Mouse (Mus musculus) kidney, adult 2 months (tissue): ENCODE data around the gene Rnd2. TPM values are rescaled to one million over a fixed set of nuclear protein-coding genes. Genes with fewer than 3 reads are reported as not detected.
A peak's percentile ranks its signal among the peaks of the same experiment; 100 is the strongest.
"Not testable (repeated sequence)": the region's sequence is repeated elsewhere in the genome, so short reads cannot be mapped to it uniquely, and the experiment has no call there.

Source experiments
- DNase-seq: peaks from one replicate; pipeline ENCODE4 v3.0.0; 2021
- H3K27ac ChIP-seq: fragments of 200-500 bp; 2 replicates; pipeline ENCODE4 v1.5.1; 2012; ENCODE audit warnings: low read depth, low read length, control low read depth, inconsistent platforms; ENCODE audit not compliant: insufficient read depth
- H3K27me3 ChIP-seq: fragments of 200-500 bp; replicated peaks from 2 replicates; pipeline ENCODE4 v1.6.1; 2012; ENCODE audit warnings: mild to moderate bottlenecking, moderate library complexity, low read length, inconsistent platforms; ENCODE audit not compliant: control insufficient read depth, insufficient read depth
- H3K36me3 ChIP-seq: fragments of 200-500 bp; 2 replicates; pipeline ENCODE4 v1.6.1; 2012; ENCODE audit warnings: mild to moderate bottlenecking, moderate library complexity, low read length, inconsistent platforms; ENCODE audit not compliant: control insufficient read depth, insufficient read depth
- H3K4me1 ChIP-seq: fragments of 200-500 bp; 2 replicates; pipeline ENCODE4 v1.6.1; 2011; ENCODE audit warnings: low read length; ENCODE audit not compliant: control insufficient read depth, insufficient read depth
- H3K4me3 ChIP-seq: fragments of 200-500 bp; 2 replicates; pipeline ENCODE4 v1.5.1; 2011; ENCODE audit warnings: mild to moderate bottlenecking, low read depth, low read length, control low read depth; ENCODE audit not compliant: insufficient read depth
- CTCF ChIP-seq: fragments of 200-500 bp; conservative IDR thresholded peaks from 2 replicates; pipeline ENCODE4 v1.5.1; 2011; ENCODE audit warnings: low read depth, mild to moderate bottlenecking, control low read depth, low read length, moderate library complexity, mixed read lengths; ENCODE audit not compliant: insufficient read depth, insufficient read length
- POLR2A ChIP-seq: fragments of 200-500 bp; IDR thresholded peaks from one replicate; pipeline ENCODE4 v1.6.1; 2011; ENCODE audit warnings: low read depth, low read length, control low read depth
- WGBS: fragments of 180-500 bp; shearing (Covaris S2); methylation state at CpG from one replicate; pipeline ENCODE4 v1.1.7; 2018; 5-methylcytosine and 5-hydroxymethylcytosine counted together
- polyA plus RNA-seq: library from polyadenylated mRNA; depleted of rRNA; stranded (reverse); fragments of >200 nt; gene quantifications from 2 replicates; pipeline ENCODE4 v1.2.3, GENCODE M21; 2012

The Rnd2 gene
- polyA plus RNA-seq, 1 experiment: 14.1 TPM

- H3K36me3 ChIP-seq: peaks cover 2% of the 10 kb centered on the region; the same call in 1 of the 2 replicates
- no peak overlapping the region for H3K27ac ChIP-seq
- no peaks in the 10 kb centered on the region for H3K27me3 ChIP-seq
- no peak for DNase-seq
- no peaks in the 10 kb centered on the region for H3K4me1 ChIP-seq
- H3K4me3 ChIP-seq: no peak overlapping the region
- TF ChIP-seq CTCF (no peak), POLR2A (no peak)
- whole genome bisulfite sequencing: 84% methylated on average over 4 of the region's 4 CpGs
These were observed 29.0 kb upstream of the Rnd2 start for GRCm38 (mm10) chr11:101435831-101436230.

DNA sequence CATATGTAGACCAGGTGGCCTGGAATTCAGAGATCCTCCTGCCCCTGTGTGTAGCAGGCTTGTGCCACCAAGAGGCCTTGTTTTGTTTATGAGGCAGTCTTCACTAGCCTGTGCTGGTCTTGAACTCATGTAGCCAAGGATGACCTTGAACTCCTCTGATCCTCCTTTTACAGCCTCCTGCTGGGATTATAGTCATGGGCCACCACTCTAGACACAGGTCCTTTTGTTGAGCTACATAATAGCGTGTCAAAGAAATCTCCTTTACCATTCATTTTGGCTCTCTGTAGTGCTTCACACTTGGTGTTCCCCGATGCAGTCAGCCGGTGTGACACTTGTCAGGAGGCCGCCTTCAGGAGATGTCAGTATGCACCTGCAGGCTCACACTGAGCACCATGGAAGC, 27.9 kb upstream of the Rnd2 start:
- no peak overlapping the region for H3K27ac ChIP-seq
- H3K4me3 ChIP-seq: no peak overlapping the region
- TF ChIP-seq POLR2A: no peak
- TF ChIP-seq CTCF: no peak
- no peaks in the 10 kb centered on the region for H3K27me3 ChIP-seq
- peaks cover 2% of the 10 kb centered on the region; the same call in 1 of the 2 replicates for H3K36me3 ChIP-seq
- H3K4me1 ChIP-seq: no peaks in the 10 kb centered on the region
- WGBS: 93% methylated on average over 4 of the region's 4 CpGs
- no peak for DNase-seq

GRCm38 (mm10) chr11:101438006-101438405, 26.8 kb upstream of the Rnd2 start:
- not testable (repeated sequence) for H3K27me3 ChIP-seq, H3K4me1 ChIP-seq, H3K4me3 ChIP-seq, H3K36me3 ChIP-seq, DNase-seq, H3K27ac ChIP-seq
- 45% methylated on average over 3 of the region's 3 CpGs for WGBS

GRCm38 (mm10) chr11:101441450-101442126, 23.2 kb upstream of the Rnd2 start:
- DNase-seq, H3K36me3 ChIP-seq, H3K27ac ChIP-seq, H3K4me1 ChIP-seq, H3K27me3 ChIP-seq: not testable (repeated sequence)
- WGBS: 33% methylated on average over 15 of the region's 15 CpGs
- peak overlapping the region; percentile 30 for H3K4me3 ChIP-seq

DNA sequence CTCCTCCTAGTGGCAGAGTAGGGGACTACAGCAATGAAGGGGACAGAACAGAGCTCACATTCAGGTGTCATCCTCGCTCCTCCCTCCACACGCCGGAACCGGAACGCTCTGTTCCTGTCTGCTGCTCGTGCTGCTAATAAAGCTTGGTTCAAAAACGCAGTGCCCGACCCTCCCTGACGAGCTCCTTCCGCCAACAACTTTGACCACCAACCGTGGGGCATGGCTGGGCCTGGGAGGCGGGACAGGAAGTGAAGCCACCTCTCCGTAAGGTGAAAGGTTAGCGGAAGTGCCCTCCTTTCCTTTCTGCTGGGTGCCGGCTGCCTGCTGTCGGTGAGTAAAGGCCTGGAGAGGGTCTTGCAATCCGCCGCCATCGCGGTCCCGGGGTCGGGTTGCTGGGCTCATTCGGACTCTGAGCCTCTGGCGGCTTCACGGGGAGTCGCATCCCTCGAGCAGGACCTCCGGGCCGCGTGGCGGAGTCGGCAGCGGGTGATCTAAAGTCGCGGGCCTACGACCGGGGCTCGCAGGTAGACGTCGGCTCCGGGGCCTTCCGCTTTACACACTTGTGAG, 22.6 kb upstream of the Rnd2 start, which contains the start of gene Rpl27:
Rpl27 (plus strand) TSS at position 172 of the 567 bp plus-strand sequence.
- TF ChIP-seq POLR2A: peak; percentile 74
- peak; percentile 80 for TF ChIP-seq CTCF
- WGBS: under 1% methylated on average over 42 of the region's 42 CpGs
- H3K4me1 ChIP-seq: no peaks in the 10 kb centered on the region; the same call in 1 of the 2 replicates
- no peaks in the 10 kb centered on the region for H3K27me3 ChIP-seq
- peaks cover 3% of the 10 kb centered on the region for H3K36me3 ChIP-seq
- peak; percentile 99 for DNase-seq
- H3K4me3 ChIP-seq: peak within 1 kb of the TSS; percentile 81
- peak within 1 kb of the TSS; percentile 55 for H3K27ac ChIP-seq

DNA sequence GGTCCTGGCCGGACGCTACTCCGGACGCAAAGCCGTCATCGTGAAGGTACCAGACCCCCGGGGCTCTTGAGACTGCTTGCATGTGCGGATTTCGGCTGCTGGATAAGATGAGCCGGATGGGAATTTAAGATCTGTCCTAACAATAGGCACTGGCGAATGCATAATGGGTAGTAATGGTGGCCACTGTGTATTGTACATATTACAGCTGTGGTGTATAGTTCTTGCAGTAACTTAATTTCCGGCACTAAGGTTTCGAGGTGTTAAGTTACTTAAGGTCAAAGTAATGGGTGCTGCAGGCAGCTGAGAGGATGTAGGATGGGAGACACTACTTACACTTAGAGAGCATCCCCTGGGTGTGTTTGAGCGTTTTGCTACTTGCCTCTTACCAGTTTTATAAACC, 22.0 kb upstream of the Rnd2 start:
- no peak for DNase-seq
- H3K27me3 ChIP-seq: no peaks in the 10 kb centered on the region
- TF ChIP-seq POLR2A: no peak
- TF ChIP-seq CTCF: no peak
- peaks cover 3% of the 10 kb centered on the region for H3K36me3 ChIP-seq
- H3K27ac ChIP-seq: peak overlapping the region; percentile 55; the same call in 1 of the 2 replicates
- peak overlapping the region; percentile 81 for H3K4me3 ChIP-seq
- no peaks in the 10 kb centered on the region; the same call in 1 of the 2 replicates for H3K4me1 ChIP-seq
- under 1% methylated on average over 14 of the region's 14 CpGs for WGBS

DNA sequence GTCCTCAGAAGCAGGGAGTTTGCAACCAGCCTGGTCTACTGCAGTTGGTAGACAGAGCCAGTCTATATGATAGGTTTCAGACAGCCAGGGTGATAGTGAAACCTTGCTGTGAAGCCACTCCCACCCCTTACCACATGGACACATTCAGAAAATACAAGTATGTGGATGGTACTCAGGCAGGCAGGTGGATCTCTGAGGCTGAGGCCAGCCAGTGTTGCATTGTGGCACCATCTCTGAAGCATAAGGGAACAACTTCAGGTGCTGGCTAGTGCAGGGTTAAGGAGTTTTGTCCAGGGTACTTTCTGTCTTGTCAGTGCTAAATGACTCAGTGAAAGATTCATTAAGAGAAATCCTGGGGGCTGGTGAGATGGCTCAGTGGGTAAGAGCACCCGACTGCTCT, 18.5 kb upstream of the Rnd2 start:
- 62% methylated on average over 1 of the region's 1 CpGs for WGBS
- TF ChIP-seq CTCF (no peak), POLR2A (no peak)

DNA sequence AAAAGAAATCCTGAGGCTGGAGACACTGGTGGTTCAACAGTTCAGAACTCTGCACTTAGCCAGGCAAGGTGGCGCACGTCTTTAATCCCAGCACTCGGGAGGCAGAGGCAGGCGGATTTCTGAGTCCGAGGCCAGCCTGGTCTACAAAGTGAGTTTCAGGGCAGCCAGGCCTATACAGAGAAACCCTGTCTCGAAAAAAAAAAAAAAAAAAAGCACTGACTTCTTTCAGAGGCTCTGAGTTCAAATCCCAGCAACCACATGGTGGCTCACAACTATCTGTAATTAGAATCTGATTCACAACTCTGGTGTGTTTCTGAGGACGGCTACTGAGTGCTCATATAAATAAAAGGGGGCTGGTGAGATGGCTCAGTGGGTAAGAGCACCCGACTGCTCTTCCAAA, 17.9 kb upstream of the Rnd2 start:
- not testable (repeated sequence) for H3K36me3 ChIP-seq, H3K27ac ChIP-seq, H3K27me3 ChIP-seq, H3K4me1 ChIP-seq, H3K4me3 ChIP-seq, DNase-seq
- WGBS: 88% methylated on average over 8 of the region's 8 CpGs

More for the DNA sequence above, 18.5 kb upstream of the Rnd2 start:
- Histone ChIP-seq H3K36me3 (peaks cover 3% of the 10 kb centered on the region), H3K27me3 (no peaks in the 10 kb centered on the region), H3K27ac (no peak overlapping the region), H3K4me1 (no peaks in the 10 kb centered on the region; the same call in 1 of the 2 replicates), H3K4me3 (no peak overlapping the region)
- DNase-seq: no peak
